Mouse (Mus musculus) fat pad, adult 2 months (tissue): Measurements from ENCODE around the gene Cst9.

Experiments used
- DNase-seq: peaks from one replicate; pipeline ENCODE4 v3.0.0-alpha.2; 2011; ENCODE audit warnings: low read depth, low spot score; ENCODE audit errors: extremely low read depth

Cst9 gene

DNA sequence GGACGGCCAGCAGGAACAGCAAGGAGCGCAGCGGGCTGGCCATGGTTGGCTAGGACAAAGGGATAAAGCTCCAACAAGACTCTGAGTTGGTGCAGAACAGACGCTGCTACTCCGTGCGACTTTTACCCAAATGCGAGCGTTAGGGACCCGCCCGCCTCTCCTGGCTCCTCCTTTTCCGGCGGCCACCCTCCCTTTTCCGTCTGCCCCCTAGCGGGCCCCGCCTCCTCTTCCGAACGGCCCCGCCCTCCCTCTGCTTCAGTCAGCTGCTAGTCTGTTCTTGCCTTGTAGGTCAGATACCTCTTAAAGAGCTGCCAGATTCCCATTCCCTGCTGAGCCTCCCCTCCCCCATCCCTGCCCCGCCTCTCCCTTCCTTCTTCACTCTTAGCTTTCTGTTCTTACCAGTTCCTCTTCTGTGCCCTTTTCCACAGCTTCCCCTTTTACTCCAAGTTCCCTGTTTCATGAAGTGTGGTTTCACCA is 40.4 kb downstream of the Cst9 start, which contains the start of gene Cst3:
Gene Cst3, minus strand, starts transcription at position 358 of the 477 bp plus-strand sequence.
- no peak for DNase-seq

GRCm38 (mm10) chr2:148877016-148877770 is 42.2 kb downstream of the Cst9 start:
- no peak for DNase-seq

DNA sequence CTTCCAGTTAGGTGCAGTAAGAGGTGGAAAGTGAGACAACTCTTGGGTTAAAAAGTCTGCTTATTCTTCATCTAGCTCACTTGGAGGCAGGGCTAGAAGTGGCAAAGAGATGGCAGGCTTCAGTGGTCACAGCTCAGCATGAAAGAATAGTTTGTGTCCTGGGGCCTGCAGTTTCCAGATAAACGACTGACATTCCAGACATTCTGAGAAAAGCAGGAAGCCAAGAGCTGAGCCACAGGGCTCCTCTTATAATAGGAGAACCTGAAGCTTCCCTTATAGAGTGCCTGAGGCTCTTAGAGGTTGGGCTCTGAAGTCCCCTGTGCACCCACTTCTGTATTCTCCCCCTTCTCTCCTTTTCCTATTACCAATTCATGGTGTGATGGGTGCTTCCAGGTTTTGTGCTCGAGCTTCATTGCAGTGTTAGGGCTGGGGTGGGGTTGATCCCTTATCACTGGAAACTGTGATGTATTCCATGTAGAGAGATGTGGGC is 43.7 kb downstream of the Cst9 start:
- no peak for DNase-seq

GRCm38 (mm10) chr2:148879199-148879598 is 44.3 kb downstream of the Cst9 start:
- DNase-seq, result no peak

- no peak for DNase-seq
Observed at GRCm38 (mm10) chr2:148884738-148885137, 49.8 kb downstream of the Cst9 start.
